ENCODE assay signal across 9 mouse cellular contexts in genomic region chr1:171441466-171442412, GRCm38 (mm10). TPM values are rescaled to one million over a fixed set of nuclear protein-coding genes. Genes with fewer than 3 reads are reported as not detected.
DNase-seq lines count a peak whose midpoint lies in the region; ATAC-seq lines count a peak whose summit lies in the region.
"Had no signal": no experiment of that assay in that cellular context is flagged by ENCODE, and none has a peak within 500 bp of the region (broad histone marks: within the 10 kb centered on the region; RNA-seq: fewer than 3 reads in every experiment).

No protein-coding gene starts in this region.

- ATAC-seq in granulocyte monocyte progenitor cell, adult 5-6 weeks (replicated peaks; ENCODE audit: poor library complexity, severe bottlenecking) = peak; percentile 54
- no peak for ATAC-seq in midbrain, embryonic 16.5 days

- H3K4me1 ChIP-seq in midbrain, embryonic 16.5 days (ENCODE audit: control insufficient read depth, insufficient read depth, low read length) = 0 out of 2 replicates have a peak, but pooled peaks cover 3% of the 10 kb centered on the region

- no peak overlapping the region for H3K27ac ChIP-seq in midbrain, embryonic 16.5 days (ENCODE audit: low read length)
- H3K27ac ChIP-seq: hindbrain, embryonic 12.5 days had no signal

- H3K4me3 ChIP-seq in midbrain, embryonic 16.5 days (ENCODE audit: low read depth, low read length) = no peak overlapping the region
- H3K4me3 ChIP-seq: hindbrain, embryonic 12.5 days had no signal

- H3K9ac ChIP-seq in midbrain, embryonic 16.5 days (ENCODE audit: low read depth, low read length) = no peak overlapping the region
- H3K9ac ChIP-seq: hindbrain, embryonic 12.5 days had no signal

- peak; percentile 34 to 50 for DNase-seq in kidney, adult 8-10 months
- no peak for DNase-seq in kidney, adult 18-20 months
- peak; percentile 28 for DNase-seq in liver
- peak; percentile 43 for DNase-seq in splenic B cell, adult 2 months (ENCODE audit: low read depth, low spot score)
- DNase-seq in c-Kit-positive CD71-positive TER-119-positive erythroid progenitor cells, embryonic 14.5 days (ENCODE audit: low spot score) = no peak
- DNase-seq in Muller cell, postnatal 12 days (ENCODE audit: inconsistent ontology term) = no peak

- H3K36me3 ChIP-seq in splenic B cell, adult 2 months (ENCODE audit: control insufficient read depth, insufficient read depth, low read length, poor library complexity, severe bottlenecking) = no peaks in the 10 kb centered on the region
- no peaks in the 10 kb centered on the region for H3K36me3 ChIP-seq in midbrain, embryonic 16.5 days (ENCODE audit: control insufficient read depth, insufficient read depth, low read length)
- H3K36me3 ChIP-seq: hindbrain, embryonic 12.5 days had no signal

- no peak overlapping the region for H3K4me2 ChIP-seq in midbrain, embryonic 16.5 days (ENCODE audit: low read length)
- H3K4me2 ChIP-seq: hindbrain, embryonic 12.5 days had no signal

- 64% methylated on average over 7 of the region's 7 CpGs for WGBS in midbrain, embryonic 16.5 days

- no peaks in the 10 kb centered on the region for H3K9me3 ChIP-seq in midbrain, embryonic 16.5 days (replicated peaks; ENCODE audit: control insufficient read depth, low read length, poor library complexity, severe bottlenecking)

- H3K27me3 ChIP-seq in splenic B cell, adult 2 months (ENCODE audit: control insufficient read depth, insufficient read depth, low read length, poor library complexity, severe bottlenecking) = peaks cover 3% of the 10 kb centered on the region
- H3K27me3 ChIP-seq in midbrain, embryonic 16.5 days (ENCODE audit: control insufficient read depth, insufficient read depth, low read depth, low read length) = peaks cover 26% of the 10 kb centered on the region

RNA-seq across cellular contexts. Expression of gene F11r, which starts 4.4 kb away (rescaled TPM):
- total RNA-seq in granulocyte monocyte progenitor cell, adult 5-6 weeks (2014; fragmentation: Nextera tagmentation) = not detected in 2 replicates
- total RNA-seq in granulocyte monocyte progenitor cell, adult 5-6 weeks (2017) = 5.8 TPM in 1 of 2 replicates, not detected in the other
- 10.4 and 10.5 TPM in 2 replicates for polyA plus RNA-seq in midbrain, embryonic 16.5 days (2015; fragmentation: Nextera tagmentation; extraction: Ambion mirVana)

RNA-seq across cellular contexts. Expression of gene Tstd1, which starts 23.1 kb away (rescaled TPM):
- 10.1 and 14.9 TPM in 2 replicates for total RNA-seq in granulocyte monocyte progenitor cell, adult 5-6 weeks (2014; fragmentation: Nextera tagmentation)
- 3.7 TPM in 1 of 2 replicates, not detected in the other for total RNA-seq in granulocyte monocyte progenitor cell, adult 5-6 weeks (2017)
- polyA plus RNA-seq in midbrain, embryonic 16.5 days (2015; fragmentation: Nextera tagmentation; extraction: Ambion mirVana) = 6.2 and 7.6 TPM in 2 replicates

RNA-seq across cellular contexts. Expression of gene Usf1, which starts 30.6 kb away (rescaled TPM):
- total RNA-seq in granulocyte monocyte progenitor cell, adult 5-6 weeks (2014; fragmentation: Nextera tagmentation) = 51.3 and 64.2 TPM in 2 replicates
- total RNA-seq in granulocyte monocyte progenitor cell, adult 5-6 weeks (2017) = 71.0 and 71.5 TPM in 2 replicates
- 197 and 201 TPM in 2 replicates for polyA plus RNA-seq in midbrain, embryonic 16.5 days (2015; fragmentation: Nextera tagmentation; extraction: Ambion mirVana)

RNA-seq across cellular contexts. Expression of gene Arhgap30, which starts 53.0 kb away (rescaled TPM):
- 47.2 and 53.5 TPM in 2 replicates for total RNA-seq in granulocyte monocyte progenitor cell, adult 5-6 weeks (2014; fragmentation: Nextera tagmentation)
- 63.0 and 67.1 TPM in 2 replicates for total RNA-seq in granulocyte monocyte progenitor cell, adult 5-6 weeks (2017)
- polyA plus RNA-seq in midbrain, embryonic 16.5 days (2015; fragmentation: Nextera tagmentation; extraction: Ambion mirVana) = 0.45 and 0.59 TPM in 2 replicates

Comparison
In these comparisons a context has a peak if more than half of its experiments do, and no peak if none do; other contexts are left out.
1. DNase-seq: peak in kidney, adult 8-10 months (2 of 2), liver (single experiment) and splenic B cell, adult 2 months (single experiment); none in kidney, adult 18-20 months (single experiment), c-Kit-positive CD71-positive TER-119-positive erythroid progenitor cells, embryonic 14.5 days (single experiment) and Muller cell, postnatal 12 days (single experiment).